Mouse (Mus musculus) ES-E14 (cell line): ENCODE results near the gene Sec62.

ENCODE experiments used
- HCFC1 ChIP-seq: IDR thresholded peaks from 2 replicates; pipeline ENCODE4 v1.6.1; 2012; ENCODE audit warnings: low read length, inconsistent platforms, borderline replicate concordance; ENCODE audit not compliant: insufficient read depth
- MAFK ChIP-seq: IDR thresholded peaks from 2 replicates; pipeline ENCODE4 v1.6.1; 2014; ENCODE audit warnings: mild to moderate bottlenecking, low read depth, low read length, inconsistent platforms; ENCODE audit not compliant: insufficient read depth
- ZC3H11A ChIP-seq: IDR thresholded peaks from 2 replicates; pipeline ENCODE4 v1.6.1; 2012; ENCODE audit warnings: low read depth, mild to moderate bottlenecking, inconsistent platforms, low read length, borderline replicate concordance

DNA sequence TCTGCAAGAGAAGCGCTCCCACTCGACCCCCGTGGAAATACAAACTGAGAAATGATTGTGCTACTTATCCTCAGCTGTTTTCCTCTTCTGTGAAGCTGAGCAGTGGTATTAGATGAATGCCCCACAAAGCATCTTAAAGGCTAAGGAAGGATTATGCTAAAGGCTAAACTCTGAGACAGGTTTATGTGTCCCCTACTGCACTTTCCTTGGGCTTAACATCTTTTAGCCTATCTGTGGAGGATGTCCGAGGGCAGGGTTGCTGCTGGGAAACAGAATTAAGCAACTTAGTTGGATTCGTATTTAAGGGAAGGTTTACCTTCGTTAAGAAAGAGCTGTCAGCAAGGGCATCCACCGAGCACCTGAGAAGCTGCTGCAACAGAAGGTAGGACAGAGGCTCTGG lies 46.7 kb upstream of the Sec62 start, which contains the start of gene Samd7:
- TF ChIP-seq HCFC1 = no peak
- no peak for TF ChIP-seq MAFK
- TF ChIP-seq ZC3H11A = no peak
